Mouse (Mus musculus) activated CD4-positive, CD25-positive, alpha-beta regulatory T cell, adult 9 weeks (primary cell): Measurements from ENCODE around the gene Vmn2r94. TPM values are rescaled to one million over a fixed set of nuclear protein-coding genes. Genes with fewer than 3 reads are reported as not detected.

Source experiments
- polyA plus RNA-seq: library from polyadenylated mRNA; unstranded; fragments of 100-300 nt; shearing (Covaris generic); gene quantifications from one replicate; pipeline ENCODE4 v1.2.1, GENCODE M21; 2017

The Vmn2r94 gene
- not detected for polyA plus RNA-seq

GRCm38 (mm10) chr17:18277656-18278055 is at the start of gene Vmn2r94:
Gene Vmn2r94 (minus strand): TSS chr17:18277756.

GRCm38 (mm10) chr17:18297799-18298198 is 20.2 kb upstream of the Vmn2r94 start, which contains the start of gene Vmn2r93:
Gene Vmn2r93 (plus strand): TSS chr17:18298099.

Other genes starting within 250 kb of the Vmn2r94 start
- gene Vmn2r124, start 228.3 kb downstream of the Vmn2r94 start, polyA plus RNA-seq: not detected
- not detected for gene Vmn2r91, start 192.7 kb downstream of the Vmn2r94 start, polyA plus RNA-seq
- 0.09 TPM for gene Vmn2r92, start 125.9 kb downstream of the Vmn2r94 start, polyA plus RNA-seq
- gene Vmn2r93, start 20.3 kb upstream of the Vmn2r94 start, polyA plus RNA-seq: not detected
- gene Vmn2r95, start 146.3 kb upstream of the Vmn2r94 start, polyA plus RNA-seq: not detected